Mouse (Mus musculus): ENCODE results near the gene Wdr78. TPM values are rescaled to one million over a fixed set of nuclear protein-coding genes. Genes with fewer than 3 reads are reported as not detected.
A peak's percentile ranks its signal among the peaks of the same experiment; 100 is the strongest.

Gene Wdr78
- polyA plus RNA-seq, 1 experiment from 2014 or later, result 2.8 TPM

DNA sequence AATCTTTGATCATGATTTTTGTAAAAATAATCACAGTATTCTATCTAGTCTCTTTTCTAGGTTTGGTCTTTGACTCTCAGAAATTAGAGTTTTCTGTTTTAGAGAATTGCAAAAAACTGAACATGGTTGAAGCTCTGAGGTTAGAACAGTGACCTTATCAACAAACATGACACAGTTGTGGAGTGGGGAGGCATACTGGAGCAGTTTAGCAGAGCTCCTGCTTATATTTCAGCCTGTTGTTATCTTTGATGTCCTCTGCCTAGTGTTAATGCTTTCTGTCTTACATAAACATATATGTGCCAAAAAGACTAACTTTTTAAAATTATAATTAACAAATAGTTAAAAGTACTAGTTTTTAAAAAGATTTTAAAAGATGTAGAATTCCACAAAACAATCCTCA is 9.3 kb upstream of the Wdr78 start:
- Histone ChIP-seq H3K4me2 (replicated peaks; ENCODE audit: low read depth, low read length) (no peak overlapping the region), H3K9ac (replicated peaks; ENCODE audit: low read depth) (no peak overlapping the region), H3K27me3 (replicated peaks; ENCODE audit: insufficient read depth, low read length) (no peaks in the 10 kb centered on the region), H3K9me3 (ENCODE audit: low read length) (no peaks in the 10 kb centered on the region), H3K4me1 (ENCODE audit: insufficient read depth, low read depth, low read length) (peaks cover 12% of the 10 kb centered on the region), H3K36me3 (ENCODE audit: insufficient read depth, low read length) (no peaks in the 10 kb centered on the region), H3K4me3 (ENCODE audit: low read depth, low read length) (no peak overlapping the region), H3K27ac (ENCODE audit: low read length) (no peak overlapping the region)
- no peak for DNase-seq (ENCODE audit: low spot score)
- ATAC-seq, result no peak
- TF ChIP-seq EP300 (IDR thresholded peaks at IDR 0.05) (no peak), CTCF (IDR thresholded peaks at IDR 0.05) (no peak)

DNA sequence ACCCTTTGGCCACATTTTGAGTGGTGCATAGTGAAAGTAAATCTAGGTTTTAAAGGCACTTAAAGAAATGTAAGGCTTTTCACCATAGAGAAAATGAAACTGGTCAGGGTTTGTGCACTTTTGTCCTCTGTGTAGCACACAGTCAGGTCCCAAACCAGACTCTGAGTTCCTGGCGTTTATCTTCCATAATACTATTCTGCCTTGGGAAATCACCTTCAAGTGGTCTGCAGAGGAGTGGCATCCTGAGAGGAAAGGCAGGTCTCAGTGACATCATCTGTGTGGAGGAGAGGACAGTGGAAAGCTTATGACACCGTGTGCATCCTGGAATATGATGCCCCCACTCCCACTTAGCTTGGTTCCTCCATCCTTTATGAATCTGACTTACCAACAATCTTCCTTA is 8.7 kb upstream of the Wdr78 start:
- TF ChIP-seq CTCF (IDR thresholded peaks at IDR 0.05) (no peak), EP300 (IDR thresholded peaks at IDR 0.05) (no peak)
- DNase-seq (ENCODE audit: low spot score) (no peak), ATAC-seq (no peak)
- H3K27ac ChIP-seq (ENCODE audit: low read length), result no peak overlapping the region
- H3K27me3 ChIP-seq (replicated peaks; ENCODE audit: insufficient read depth, low read length), result no peaks in the 10 kb centered on the region
- H3K9ac ChIP-seq (replicated peaks; ENCODE audit: low read depth), result no peak overlapping the region
- H3K4me1 ChIP-seq (ENCODE audit: insufficient read depth, low read depth, low read length), result peaks cover 12% of the 10 kb centered on the region
- no peaks in the 10 kb centered on the region for H3K36me3 ChIP-seq (ENCODE audit: insufficient read depth, low read length)
- H3K4me3 ChIP-seq (ENCODE audit: low read depth, low read length), result no peak overlapping the region
- no peaks in the 10 kb centered on the region for H3K9me3 ChIP-seq (ENCODE audit: low read length)
- 27% methylated on average over 2 of the region's 2 CpGs for WGBS
- peak overlapping the region; percentile 22; the same call in 1 of the 2 replicates for H3K4me2 ChIP-seq (replicated peaks; ENCODE audit: low read depth, low read length)

DNA sequence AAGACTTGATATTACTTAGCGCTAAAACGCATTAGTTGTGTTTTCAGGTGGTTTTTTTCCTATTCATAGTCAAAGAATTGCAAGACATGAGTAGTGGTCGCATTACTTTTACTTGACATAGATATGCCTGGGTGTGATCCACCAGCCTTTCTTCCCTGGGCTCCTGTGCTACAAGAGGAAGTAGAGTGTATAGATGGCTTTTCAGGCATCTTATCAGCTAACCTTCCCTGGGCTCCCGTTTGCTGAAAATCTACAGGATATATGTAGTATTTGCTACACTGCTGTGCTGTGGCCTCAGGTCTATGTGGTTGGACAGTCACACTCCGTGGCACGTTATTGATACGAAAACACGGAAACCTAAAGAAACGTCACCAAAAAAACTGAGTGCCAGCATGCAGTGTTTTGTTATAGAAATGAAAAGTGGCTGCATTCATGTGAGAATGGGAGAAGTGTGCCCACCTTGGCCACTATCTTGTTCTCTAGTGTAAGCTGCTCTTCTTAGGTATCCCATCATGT is 6.6 kb upstream of the Wdr78 start:
- ATAC-seq, result no peak
- H3K4me3 ChIP-seq (ENCODE audit: low read depth, low read length), result peak overlapping the region; percentile 95
- H3K36me3 ChIP-seq (ENCODE audit: insufficient read depth, low read length), result 0 out of 2 replicates have a peak, but pooled peaks cover 3% of the 10 kb centered on the region
- H3K27ac ChIP-seq (ENCODE audit: low read length), result no peak overlapping the region
- H3K4me2 ChIP-seq (replicated peaks; ENCODE audit: low read depth, low read length), result peak overlapping the region; percentile 70
- H3K4me1 ChIP-seq (ENCODE audit: insufficient read depth, low read depth, low read length), result peaks cover 12% of the 10 kb centered on the region
- 78% methylated on average over 9 of the region's 9 CpGs for whole genome bisulfite sequencing
- DNase-seq (ENCODE audit: low spot score), result no peak
- H3K9ac ChIP-seq (replicated peaks; ENCODE audit: low read depth), result peak overlapping the region; percentile 97; the same call in 1 of the 2 replicates
- no peaks in the 10 kb centered on the region for H3K27me3 ChIP-seq (replicated peaks; ENCODE audit: insufficient read depth, low read length)
- H3K9me3 ChIP-seq (ENCODE audit: low read length), result no peaks in the 10 kb centered on the region
- TF ChIP-seq CTCF (IDR thresholded peaks at IDR 0.05), result no peak
- no peak for TF ChIP-seq EP300 (IDR thresholded peaks at IDR 0.05)

DNA sequence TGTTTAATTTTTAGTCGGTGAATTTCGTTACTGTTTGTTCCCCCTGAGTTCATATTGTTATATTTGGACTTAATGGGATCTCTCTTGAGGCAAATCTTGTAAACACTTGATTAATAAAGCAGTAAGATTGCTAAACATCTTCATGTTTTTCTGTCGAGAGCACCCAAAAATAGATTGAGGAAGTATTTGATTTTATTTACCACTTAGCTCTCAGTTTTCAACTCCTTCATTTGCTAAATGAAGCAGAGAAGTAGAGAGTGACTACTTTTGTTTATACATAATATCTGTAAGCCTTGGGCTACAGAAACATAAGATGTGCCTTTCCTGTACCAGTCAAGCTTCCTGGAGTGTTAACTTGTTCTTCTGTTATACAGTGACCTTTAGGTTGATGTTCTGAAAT is 6.0 kb upstream of the Wdr78 start:
- DNase-seq (ENCODE audit: low spot score), result peak; percentile 19
- peak overlapping the region; percentile 95 for H3K4me3 ChIP-seq (ENCODE audit: low read depth, low read length)
- no peaks in the 10 kb centered on the region for H3K27me3 ChIP-seq (replicated peaks; ENCODE audit: insufficient read depth, low read length)
- no peak for ATAC-seq
- H3K4me2 ChIP-seq (replicated peaks; ENCODE audit: low read depth, low read length), result peak overlapping the region; percentile 70
- H3K27ac ChIP-seq (ENCODE audit: low read length), result peak overlapping the region; percentile 99; the same call in 1 of the 2 replicates
- H3K9ac ChIP-seq (replicated peaks; ENCODE audit: low read depth), result peak overlapping the region; percentile 97
- 0 out of 2 replicates have a peak, but pooled peaks cover 3% of the 10 kb centered on the region for H3K36me3 ChIP-seq (ENCODE audit: insufficient read depth, low read length)
- H3K4me1 ChIP-seq (ENCODE audit: insufficient read depth, low read depth, low read length), result peaks cover 13% of the 10 kb centered on the region
- TF ChIP-seq EP300 (IDR thresholded peaks at IDR 0.05) (no peak), CTCF (IDR thresholded peaks at IDR 0.05) (no peak)
- H3K9me3 ChIP-seq (ENCODE audit: low read length), result no peaks in the 10 kb centered on the region
- 8% methylated on average over 3 of the region's 3 CpGs for WGBS

DNA sequence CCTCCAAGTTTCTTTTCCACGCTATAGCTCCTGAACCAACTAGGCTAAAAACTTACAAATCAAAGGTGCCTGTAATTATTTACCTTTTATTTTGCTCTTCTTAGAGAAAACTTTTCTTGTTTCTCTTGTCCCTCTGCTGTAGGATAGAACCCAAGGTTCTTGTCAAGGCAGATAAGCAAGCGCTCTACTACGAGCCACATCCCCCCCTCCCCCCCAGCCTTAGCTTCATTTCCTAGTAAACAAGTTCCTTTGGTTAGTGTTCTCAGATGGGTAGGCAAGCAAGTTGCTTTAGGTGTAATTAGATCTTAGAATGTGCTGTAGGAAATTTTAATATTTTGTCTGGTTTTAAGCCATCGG is 5.7 kb upstream of the Wdr78 start:
- Histone ChIP-seq H3K36me3 (ENCODE audit: insufficient read depth, low read length) (0 out of 2 replicates have a peak, but pooled peaks cover 3% of the 10 kb centered on the region), H3K27me3 (replicated peaks; ENCODE audit: insufficient read depth, low read length) (no peaks in the 10 kb centered on the region), H3K9ac (replicated peaks; ENCODE audit: low read depth) (peak overlapping the region; percentile 97), H3K9me3 (ENCODE audit: low read length) (no peaks in the 10 kb centered on the region), H3K27ac (ENCODE audit: low read length) (peak overlapping the region; percentile 99), H3K4me3 (ENCODE audit: low read depth, low read length) (peak overlapping the region; percentile 95), H3K4me1 (ENCODE audit: insufficient read depth, low read depth, low read length) (peaks cover 17% of the 10 kb centered on the region), H3K4me2 (replicated peaks; ENCODE audit: low read depth, low read length) (peak overlapping the region; percentile 70)
- ATAC-seq (no peak), DNase-seq (ENCODE audit: low spot score) (peak; percentile 45)
- TF ChIP-seq EP300 (IDR thresholded peaks at IDR 0.05) (no peak), CTCF (IDR thresholded peaks at IDR 0.05) (no peak)
- 7% methylated on average over 4 of the region's 4 CpGs for WGBS

DNA sequence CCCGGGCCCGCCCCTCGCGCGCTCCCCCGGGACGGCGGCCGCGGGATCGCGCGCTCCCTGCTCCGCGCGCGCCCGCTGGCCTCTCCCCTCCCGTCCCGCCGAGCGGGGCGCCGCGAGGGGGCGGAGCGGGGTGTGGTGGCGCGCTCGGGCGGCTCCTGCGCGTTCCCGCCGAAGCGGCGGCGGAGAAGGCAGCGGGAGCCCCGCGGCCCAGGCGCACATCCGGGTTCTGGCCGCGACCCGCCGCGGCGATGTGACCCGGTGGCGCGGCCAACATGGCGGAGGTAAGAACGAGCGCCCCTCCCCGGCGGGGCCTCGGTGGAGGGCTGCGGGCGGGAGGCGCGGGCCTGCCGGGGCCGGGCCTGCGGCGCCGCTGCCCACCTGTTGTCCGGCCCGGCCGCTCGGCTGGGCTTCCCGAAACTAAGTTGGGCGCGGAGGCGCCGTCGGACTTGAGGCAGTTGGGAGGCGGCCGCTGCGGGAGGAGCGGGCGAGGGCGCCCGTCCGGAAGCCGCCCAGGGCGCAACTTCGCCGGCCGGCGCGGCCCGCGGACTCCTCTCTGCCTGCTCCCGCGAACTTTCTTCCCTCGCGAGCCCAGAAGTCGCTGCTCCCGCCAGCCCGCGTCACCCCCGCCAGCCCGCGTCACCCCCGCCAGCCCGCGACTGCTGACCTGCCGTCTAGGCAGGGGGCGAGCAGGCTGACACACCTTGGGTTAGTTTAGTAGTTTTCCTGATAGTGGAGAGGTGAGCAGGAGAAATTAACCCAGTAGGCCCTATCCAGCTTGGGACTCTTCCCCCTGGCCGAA is 5.1 kb upstream of the Wdr78 start:
- H3K4me1 ChIP-seq (ENCODE audit: insufficient read depth, low read depth, low read length), result peaks cover 18% of the 10 kb centered on the region
- H3K9ac ChIP-seq (replicated peaks; ENCODE audit: low read depth), result peak overlapping the region; percentile 97
- peak overlapping the region; percentile 95 for H3K4me3 ChIP-seq (ENCODE audit: low read depth, low read length)
- H3K36me3 ChIP-seq (ENCODE audit: insufficient read depth, low read length), result 0 out of 2 replicates have a peak, but pooled peaks cover 3% of the 10 kb centered on the region
- no peaks in the 10 kb centered on the region for H3K9me3 ChIP-seq (ENCODE audit: low read length)
- H3K27ac ChIP-seq (ENCODE audit: low read length), result peak overlapping the region; percentile 99
- H3K4me2 ChIP-seq (replicated peaks; ENCODE audit: low read depth, low read length), result peak overlapping the region; percentile 70
- ATAC-seq, result peak; percentile 78
- no peaks in the 10 kb centered on the region for H3K27me3 ChIP-seq (replicated peaks; ENCODE audit: insufficient read depth, low read length)
- WGBS, result under 1% methylated on average over 66 of the region's 111 CpGs
- peak; percentile 87 for DNase-seq (ENCODE audit: low spot score)
- no peak for TF ChIP-seq CTCF (IDR thresholded peaks at IDR 0.05)
- TF ChIP-seq EP300 (IDR thresholded peaks at IDR 0.05), result no peak
